Comparison of ENCODE assay signal across 11 mouse cellular contexts in genomic region chr4:95106881-95107665, GRCm38 (mm10). TPM values are rescaled to one million over a fixed set of nuclear protein-coding genes. Genes with fewer than 3 reads are reported as not detected.
DNase-seq lines count a peak whose midpoint lies in the region; ATAC-seq and TF ChIP-seq lines count a peak whose summit lies in the region.
"Had no signal": no experiment of that assay in that cellular context is flagged by ENCODE, and none has a peak within 500 bp of the region (broad histone marks: within the 10 kb centered on the region; RNA-seq: fewer than 3 reads in every experiment).

No protein-coding gene starts in this region.

- H3K27me3 ChIP-seq in liver, embryonic 11.5 days (replicated peaks; ENCODE audit: control insufficient read depth, insufficient read depth, low read length): no peaks in the 10 kb centered on the region
- H3K27me3 ChIP-seq in E14TG2a.4 (ENCODE audit: insufficient read depth, low read length): peaks cover 3% of the 10 kb centered on the region
- H3K27me3 ChIP-seq in splenic B cell, adult 2 months (ENCODE audit: control insufficient read depth, insufficient read depth, low read length, poor library complexity, severe bottlenecking): no peaks in the 10 kb centered on the region
- H3K27me3 ChIP-seq in cerebellum, adult 2 months (ENCODE audit: control insufficient read depth, insufficient read depth, low read length): no peaks in the 10 kb centered on the region; the same call in none of the 2 replicates

- WGBS in liver, embryonic 11.5 days: 63% methylated on average over 10 of the region's 10 CpGs
- 75% methylated on average over 10 of the region's 10 CpGs for WGBS in cerebellum, adult 2 months

- H3K4me3 ChIP-seq in liver, embryonic 11.5 days (ENCODE audit: low read depth, low read length): no peak overlapping the region
- H3K4me3 ChIP-seq in E14TG2a.4 (replicated peaks; ENCODE audit: low read length): peak overlapping the region; percentile 59; the same call in 1 of the 2 replicates
- H3K4me3 ChIP-seq in cerebellum, adult 2 months (replicated peaks; ENCODE audit: insufficient read depth, low read depth, low read length): no peak overlapping the region
- no peak overlapping the region for H3K4me3 ChIP-seq in left cerebral cortex, adult 2 months
- H3K4me3 ChIP-seq: erythroblast, embryonic 14.5 days; midbrain, embryonic 10.5 days had no signal

- DNase-seq in liver, embryonic 11.5 days (ENCODE audit: low spot score): peak; percentile 22
- no peak for DNase-seq in liver
- peak; percentile 19 for DNase-seq in kidney, postnatal 10 days
- DNase-seq in splenic B cell, adult 2 months (ENCODE audit: low read depth, low spot score): peak; percentile 63
- no peak for DNase-seq in cerebellum, adult 2 months
- DNase-seq in right cerebral cortex, postnatal 25 days: no peak
- DNase-seq in left cerebral cortex, adult 2 months (ENCODE audit: extremely low spot score in 1 of 2, low spot score in 2 of 2): no peak
- DNase-seq: gastrocnemius, postnatal 36 days had no signal

- H3K36me3 ChIP-seq in liver, embryonic 11.5 days (ENCODE audit: control insufficient read depth, insufficient read depth, low read length): no peaks in the 10 kb centered on the region
- H3K36me3 ChIP-seq in E14TG2a.4 (ENCODE audit: insufficient read depth, low read length): no peaks in the 10 kb centered on the region
- H3K36me3 ChIP-seq in splenic B cell, adult 2 months (ENCODE audit: control insufficient read depth, insufficient read depth, low read length, poor library complexity, severe bottlenecking): no peaks in the 10 kb centered on the region
- H3K36me3 ChIP-seq: midbrain, embryonic 10.5 days had no signal

- no peak overlapping the region for H3K9ac ChIP-seq in liver, embryonic 11.5 days (ENCODE audit: low read depth, low read length)

- TF ChIP-seq POLR2A in cerebellum, adult 2 months (IDR thresholded peaks at IDR 0.05; ENCODE audit: borderline replicate concordance, insufficient read depth, low read length): no peak

- no peak for TF ChIP-seq CTCF in E14TG2a.4 (conservative IDR thresholded peaks at IDR 0.05; ENCODE audit: low read length)
- no peak for TF ChIP-seq CTCF in cerebellum, adult 2 months (IDR thresholded peaks at IDR 0.05; ENCODE audit: borderline replicate concordance, insufficient read depth, low read depth, low read length)
- TF ChIP-seq CTCF in left cerebral cortex, adult 2 months (IDR thresholded peaks at IDR 0.05): no peak

- H3K9me3 ChIP-seq in liver, embryonic 11.5 days (ENCODE audit: control insufficient read depth, low read length): no peaks in the 10 kb centered on the region
- peaks cover 15% of the 10 kb centered on the region; the same call in 1 of the 2 replicates for H3K9me3 ChIP-seq in E14TG2a.4 (ENCODE audit: low read length)
- H3K9me3 ChIP-seq: midbrain, embryonic 10.5 days had no signal

- peaks cover 4% of the 10 kb centered on the region for H3K4me1 ChIP-seq in liver, embryonic 11.5 days (replicated peaks; ENCODE audit: control insufficient read depth, insufficient read depth, low read length)
- peaks cover 30% of the 10 kb centered on the region for H3K4me1 ChIP-seq in E14TG2a.4 (replicated peaks; ENCODE audit: low read depth, low read length)
- no peaks in the 10 kb centered on the region for H3K4me1 ChIP-seq in cerebellum, adult 2 months (ENCODE audit: control insufficient read depth, insufficient read depth, low read length)

- H3K27ac ChIP-seq in liver, embryonic 11.5 days (ENCODE audit: low read depth, low read length): no peak overlapping the region
- H3K27ac ChIP-seq in cerebellum, adult 2 months (ENCODE audit: insufficient read depth, low read length): no peak overlapping the region
- H3K27ac ChIP-seq in left cerebral cortex, adult 2 months: no peak overlapping the region

- intact Hi-C loops in left cerebral cortex, adult 2 months (cut with DNase I): no loop called here

- ATAC-seq in liver, embryonic 11.5 days (replicated peaks; ENCODE audit: low FRiP score): no peak

- no peak overlapping the region for H3K4me2 ChIP-seq in liver, embryonic 11.5 days

RNA-seq across cellular contexts. Expression of gene Jun, which starts 55.1 kb away (rescaled TPM):
- polyA plus RNA-seq in liver, embryonic 11.5 days (2014; fragmentation: Nextera tagmentation; extraction: Ambion mirVana): 16.4 and 20.7 TPM in 2 replicates
- polyA plus RNA-seq in cerebellum, adult 2 months (2012; rRNA removed): 50.8 and 59.7 TPM in 2 replicates
- total RNA-seq in left cerebral cortex, adult 2 months (2021): 10 to 100 TPM; 56.7 to 61.4 TPM

Comparison
In these comparisons a context has a peak if more than half of its experiments do, and no peak if none do; other contexts are left out.
1. DNase-seq: peak in liver, embryonic 11.5 days (single experiment), kidney, postnatal 10 days (single experiment) and splenic B cell, adult 2 months (single experiment); none in liver (single experiment), cerebellum, adult 2 months (0 of 2), right cerebral cortex, postnatal 25 days (single experiment) and left cerebral cortex, adult 2 months (0 of 2).